Mouse (Mus musculus): ENCODE measurements around the gene Cib1.

DNA sequence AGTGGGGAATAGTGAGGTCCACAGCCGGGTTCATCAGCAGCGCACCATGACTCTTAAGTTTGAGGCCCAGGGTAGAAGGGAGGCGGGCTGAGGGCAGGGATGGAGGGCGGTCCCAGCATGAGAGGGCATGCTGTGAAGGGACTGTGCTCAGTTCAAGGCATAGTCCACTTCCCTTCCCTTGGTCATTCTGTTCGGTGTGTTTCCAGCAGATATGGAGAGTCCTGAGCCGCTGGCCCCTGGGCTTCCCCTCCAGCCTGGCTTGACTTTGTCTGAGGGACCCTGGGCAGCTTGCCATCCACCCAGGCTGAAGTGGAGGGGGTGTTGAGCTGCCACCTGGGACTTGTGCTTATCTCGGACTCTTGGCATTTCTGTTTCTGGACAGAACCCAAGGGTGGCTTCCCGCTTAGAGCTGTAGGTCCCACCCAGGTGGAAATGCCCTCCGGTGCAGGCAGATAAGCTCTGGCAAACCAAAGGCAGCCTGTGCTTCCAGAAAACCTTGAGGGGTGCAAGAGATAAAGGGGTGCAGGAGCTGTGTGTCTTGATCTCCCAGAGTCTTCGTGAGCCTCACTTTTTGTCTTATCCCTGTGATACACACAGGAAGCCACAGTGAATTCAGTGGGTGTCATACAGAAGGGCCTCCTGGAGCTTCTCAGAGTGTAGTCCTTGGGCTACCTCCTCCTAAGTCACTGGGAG lies 23.7 kb downstream of the Cib1 start:
- no peak for TF ChIP-seq CTCF (conservative IDR thresholded peaks at IDR 0.05; ENCODE audit: insufficient read depth, insufficient read length, low read depth, low read length)
- TF ChIP-seq POLR2A (IDR thresholded peaks at IDR 0.05; ENCODE audit: low read depth, low read length) = no peak

Data from kidney, adult 2 months (tissue).